Mouse (Mus musculus) bone marrow, adult 2 months (tissue): Measurements from ENCODE around the gene Zfp429. TPM values are rescaled to one million over a fixed set of nuclear protein-coding genes. Genes with fewer than 3 reads are reported as not detected.

Experiments
- H3K27ac ChIP-seq: fragments of 200-500 bp; 2 replicates; pipeline ENCODE4 v1.5.1; 2012; ENCODE audit warnings: low read depth, mild to moderate bottlenecking, control low read depth, inconsistent platforms, low read length; ENCODE audit not compliant: control insufficient read depth, poor library complexity, insufficient read depth
- H3K4me1 ChIP-seq: fragments of 200-500 bp; 2 replicates; pipeline ENCODE4 v1.6.1; 2011; ENCODE audit warnings: low read length; ENCODE audit not compliant: control insufficient read depth, insufficient read depth
- H3K4me3 ChIP-seq: fragments of 200-500 bp; replicated peaks from 2 replicates; pipeline ENCODE3; 2011; ENCODE audit warnings: mild to moderate bottlenecking, low read depth, low read length, control low read depth; ENCODE audit not compliant: control insufficient read depth
- CTCF ChIP-seq: fragments of 200-500 bp; IDR thresholded peaks from 2 replicates; pipeline ENCODE4 v1.5.1; 2011; ENCODE audit warnings: low read length, control low read depth; ENCODE audit not compliant: control insufficient read depth, insufficient read depth
- POLR2A ChIP-seq: fragments of 200-500 bp; IDR thresholded peaks from 2 replicates; pipeline ENCODE4 v1.6.1; 2011; ENCODE audit warnings: low read depth, mild to moderate bottlenecking, control low read depth, low read length, borderline replicate concordance; ENCODE audit not compliant: control insufficient read depth
- WGBS: fragments of 180-500 bp; shearing (Covaris S2); methylation state at CpG from one replicate; pipeline ENCODE4 v1.1.7; 2018; 5-methylcytosine and 5-hydroxymethylcytosine counted together
- polyA plus RNA-seq: library from polyadenylated mRNA; stranded (reverse); fragments of >200 nt; gene quantifications from 2 replicates; pipeline ENCODE4 v1.2.4, GENCODE M21; 2011; ENCODE audit warnings: low replicate concordance; ENCODE audit not compliant: missing spikeins, insufficient read depth, insufficient read length

Zfp429 gene
- polyA plus RNA-seq, 1 experiment = 13.3 TPM

- TF ChIP-seq CTCF (no peak; the same call in 1 of the 2 replicates), POLR2A (no peak)
- no peaks in the 10 kb centered on the region for H3K4me1 ChIP-seq
- under 1% methylated on average over 15 of the region's 15 CpGs for WGBS
- H3K4me3 ChIP-seq = peak within 1 kb of the TSS; percentile 81
- peak within 1 kb of the TSS; percentile 25 for H3K27ac ChIP-seq
Observed at GRCm38 (mm10) chr13:67360131-67360744, 39.4 kb downstream of the Zfp429 start, which contains the start of the genes Gm28044 and Zfp953. Gene Gm28044, minus strand, starts transcription at chr13:67360536. Gene Zfp953, minus strand, starts transcription at chr13:67360605.

GRCm38 (mm10) chr13:67351854-67352253 is 47.8 kb downstream of the Zfp429 start:
- TF ChIP-seq POLR2A (no peak), CTCF (no peak)
- no peaks in the 10 kb centered on the region for H3K4me1 ChIP-seq
- no peak overlapping the region for H3K27ac ChIP-seq
- H3K4me3 ChIP-seq = no peak overlapping the region

GRCm38 (mm10) chr13:67343422-67343821 is 56.2 kb downstream of the Zfp429 start:
- Histone ChIP-seq H3K27ac (no peak overlapping the region), H3K4me1 (no peaks in the 10 kb centered on the region), H3K4me3 (no peak overlapping the region)
- 45% methylated on average over 2 of the region's 2 CpGs for WGBS
- no peak for TF ChIP-seq POLR2A
- no peak for TF ChIP-seq CTCF

Other genes with a start within 250 kb of the Zfp429 start
- gene Rsl1, start 226.6 kb downstream of the Zfp429 start, polyA plus RNA-seq = 3.2 TPM in 1 of 2 replicates, not detected in the other
- gene Zfp455, start 205.3 kb downstream of the Zfp429 start, polyA plus RNA-seq = 0.75 TPM in 1 of 2 replicates, not detected in the other
- gene Zfp458, start 121.4 kb downstream of the Zfp429 start, polyA plus RNA-seq = 0.70 and 0.97 TPM in 2 replicates
- gene Zfp457, start 93.3 kb downstream of the Zfp429 start, polyA plus RNA-seq = 3.0 TPM in 1 of 2 replicates, not detected in the other
- 1.7 and 2.1 TPM in 2 replicates for gene Zfp595, start 67.2 kb downstream of the Zfp429 start, polyA plus RNA-seq
- not detected in 2 replicates for gene Gm28044, start 39.3 kb downstream of the Zfp429 start, polyA plus RNA-seq
- 0.90 and 2.1 TPM in 2 replicates for gene Zfp953, start 39.2 kb downstream of the Zfp429 start, polyA plus RNA-seq
- gene Gm28041, start 24.1 kb downstream of the Zfp429 start, polyA plus RNA-seq = not detected in 2 replicates
- 1.9 and 2.4 TPM in 2 replicates for gene Zfp456, start 24.0 kb downstream of the Zfp429 start, polyA plus RNA-seq
- 0.50 and 3.4 TPM in 2 replicates for gene Zfp459, start 21.6 kb upstream of the Zfp429 start, polyA plus RNA-seq
- 3.5 and 10.9 TPM in 2 replicates for gene Zfp874a, start 51.8 kb upstream of the Zfp429 start, polyA plus RNA-seq
- 4.4 and 5.8 TPM in 2 replicates for gene Zfp874b, start 84.4 kb upstream of the Zfp429 start, polyA plus RNA-seq
- gene Zfp58, start 100.7 kb upstream of the Zfp429 start, polyA plus RNA-seq = 1.8 and 6.7 TPM in 2 replicates
- not detected in 2 replicates for gene Gm26965, start 126.3 kb upstream of the Zfp429 start, polyA plus RNA-seq
- gene Zfp87, start 126.4 kb upstream of the Zfp429 start, polyA plus RNA-seq = 6.6 and 8.2 TPM in 2 replicates
- gene Zfp748, start 154.0 kb upstream of the Zfp429 start, polyA plus RNA-seq = 1.6 and 2.5 TPM in 2 replicates
- gene Zfp729b, start 209.9 kb upstream of the Zfp429 start, polyA plus RNA-seq = 1.7 and 4.1 TPM in 2 replicates
- gene Gm49345, start 237.9 kb upstream of the Zfp429 start, polyA plus RNA-seq = not detected in 2 replicates
- 0.83 and 8.7 TPM in 2 replicates for gene Zfp729a, start 238.0 kb upstream of the Zfp429 start, polyA plus RNA-seq